Mouse (Mus musculus) skeletal muscle tissue, adult 2 months (tissue): ENCODE measurements around the gene Muc5ac.

Source experiments
- DNase-seq: peaks from one replicate; pipeline ENCODE4 v3.0.0-alpha.2; 2012; ENCODE audit warnings: low read depth, low spot score

Gene Muc5ac

GRCm38 (mm10) chr7:141835941-141836340 is 47.2 kb downstream of the Muc5ac start:
- DNase-seq: no peak

GRCm38 (mm10) chr7:141836423-141836822 is 47.7 kb downstream of the Muc5ac start:
- no peak for DNase-seq

- no peak for DNase-seq
Observed at GRCm38 (mm10) chr7:141838779-141839178, 50.0 kb downstream of the Muc5ac start, which contains the start of gene Muc5b. Gene Muc5b, plus strand, starts transcription at chr7:141839070.

DNA sequence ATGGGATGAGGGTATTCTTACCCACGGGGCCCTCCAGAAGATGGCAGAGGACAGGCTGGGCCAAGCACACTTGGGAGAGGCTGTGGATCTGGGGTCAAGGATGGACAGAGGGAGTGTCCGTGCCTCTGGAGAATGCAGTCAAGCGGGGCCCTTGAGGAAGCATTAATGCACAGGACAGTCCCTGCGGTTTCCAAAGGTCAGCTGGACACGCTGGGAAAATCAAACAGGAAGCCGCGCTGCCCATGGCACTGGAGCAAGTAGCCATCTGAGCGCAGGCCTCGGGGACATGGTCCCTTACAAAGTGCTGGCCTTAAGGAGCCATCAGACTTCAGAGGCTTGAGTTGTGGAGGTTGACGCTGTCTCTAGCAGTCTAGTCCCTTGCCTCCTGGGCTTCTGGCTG is 51.6 kb downstream of the Muc5ac start:
- no peak for DNase-seq

GRCm38 (mm10) chr7:141861046-141861445 is 72.3 kb downstream of the Muc5ac start:
- no peak for DNase-seq
